In genomic region chr7:113197161-113197775, GRCm38 (mm10) we compare ENCODE assay signal across 10 mouse cellular contexts. TPM values are rescaled to one million over a fixed set of nuclear protein-coding genes. Genes with fewer than 3 reads are reported as not detected.
DNase-seq lines count a peak whose midpoint lies in the region; ATAC-seq and TF ChIP-seq lines count a peak whose summit lies in the region.
"Had no signal": no experiment of that assay in that cellular context is flagged by ENCODE, and none has a peak within 500 bp of the region (broad histone marks: within the 10 kb centered on the region; RNA-seq: fewer than 3 reads in every experiment).

No protein-coding gene starts in this region.

- H3K9ac ChIP-seq in liver, postnatal 0 days (replicated peaks) = no peak overlapping the region
- H3K9ac ChIP-seq in forebrain, embryonic 13.5 days = no peak overlapping the region
- no peak overlapping the region for H3K9ac ChIP-seq in forebrain, postnatal 0 days
- H3K9ac ChIP-seq: neural tube, embryonic 13.5 days had no signal

- H3K4me2 ChIP-seq in liver, postnatal 0 days (ENCODE audit: low read depth, low read length) = peak overlapping the region; percentile 53; the same call in 1 of the 2 replicates
- H3K4me2 ChIP-seq in forebrain, embryonic 13.5 days = no peak overlapping the region
- no peak overlapping the region for H3K4me2 ChIP-seq in forebrain, postnatal 0 days (ENCODE audit: low read depth)
- H3K4me2 ChIP-seq: neural tube, embryonic 13.5 days had no signal

- peaks cover 11% of the 10 kb centered on the region for H3K4me1 ChIP-seq in embryonic facial prominence, embryonic 10.5 days
- H3K4me1 ChIP-seq in liver, postnatal 0 days (ENCODE audit: insufficient read depth) = 0 out of 2 replicates have a peak, but pooled peaks cover 2% of the 10 kb centered on the region
- peaks cover 5% of the 10 kb centered on the region; the same call in 1 of the 2 replicates for H3K4me1 ChIP-seq in forebrain, embryonic 13.5 days
- H3K4me1 ChIP-seq in forebrain, postnatal 0 days (ENCODE audit: insufficient read depth) = no peaks in the 10 kb centered on the region

- peak; percentile 8 to 35 for DNase-seq in spleen, adult 18-20 months
- DNase-seq in spleen, adult 12 weeks (ENCODE audit: low spot score) = no peak
- peak; percentile 29 for DNase-seq in embryonic facial prominence, embryonic 10.5 days (ENCODE audit: low spot score)
- DNase-seq in liver, postnatal 0 days = peak; percentile 21
- peak; percentile 27 for DNase-seq in thymus, postnatal 14 days
- DNase-seq in forebrain, postnatal 0 days = no peak
- no peak for DNase-seq in left cerebral cortex, postnatal 10 days (ENCODE audit: extremely low spot score in 1 of 2, low spot score in 2 of 2)
- DNase-seq: heart, postnatal 36 days had no signal

- peak; percentile 56 for ATAC-seq in liver, postnatal 0 days
- ATAC-seq in forebrain, embryonic 13.5 days = no peak
- no peak for ATAC-seq in forebrain, postnatal 0 days

- H3K4me3 ChIP-seq in embryonic facial prominence, embryonic 10.5 days = no peak overlapping the region
- no peak overlapping the region for H3K4me3 ChIP-seq in liver, postnatal 0 days (ENCODE audit: low read depth, low read length)
- H3K4me3 ChIP-seq in forebrain, embryonic 13.5 days = no peak overlapping the region
- no peak overlapping the region for H3K4me3 ChIP-seq in forebrain, postnatal 0 days (ENCODE audit: low read depth, low read length)
- H3K4me3 ChIP-seq: neural tube, embryonic 13.5 days had no signal

- peaks cover 11% of the 10 kb centered on the region for H3K27me3 ChIP-seq in embryonic facial prominence, embryonic 10.5 days (replicated peaks; ENCODE audit: low read depth, poor library complexity, severe bottlenecking)
- 0 out of 2 replicates have a peak, but pooled peaks cover under 1% of the 10 kb centered on the region for H3K27me3 ChIP-seq in liver, postnatal 0 days (ENCODE audit: insufficient read depth, low read length)
- H3K27me3 ChIP-seq in forebrain, embryonic 13.5 days = 0 out of 2 replicates have a peak, but pooled peaks cover 3% of the 10 kb centered on the region
- no peaks in the 10 kb centered on the region for H3K27me3 ChIP-seq in forebrain, postnatal 0 days (ENCODE audit: insufficient read depth, low read length)

- no peak for TF ChIP-seq CTCF in liver, postnatal 0 days (IDR thresholded peaks at IDR 0.05; ENCODE audit: low read depth)
- TF ChIP-seq CTCF in forebrain, postnatal 0 days (IDR thresholded peaks at IDR 0.05; ENCODE audit: low read depth) = no peak

- H3K9me3 ChIP-seq in embryonic facial prominence, embryonic 10.5 days = no peaks in the 10 kb centered on the region
- H3K9me3 ChIP-seq in liver, postnatal 0 days (ENCODE audit: low read length) = no peaks in the 10 kb centered on the region
- H3K9me3 ChIP-seq in forebrain, embryonic 13.5 days (replicated peaks) = no peaks in the 10 kb centered on the region
- H3K9me3 ChIP-seq in forebrain, postnatal 0 days (ENCODE audit: low read length) = no peaks in the 10 kb centered on the region
- H3K9me3 ChIP-seq: neural tube, embryonic 13.5 days had no signal

- WGBS in embryonic facial prominence, embryonic 10.5 days = 51% methylated on average over 10 of the region's 10 CpGs
- 15% methylated on average over 10 of the region's 10 CpGs for WGBS in liver, postnatal 0 days (ENCODE audit: insufficient replicate concordance)
- 61% methylated on average over 10 of the region's 10 CpGs for whole genome bisulfite sequencing in forebrain, embryonic 13.5 days
- 50% methylated on average over 10 of the region's 10 CpGs for WGBS in forebrain, postnatal 0 days

- H3K36me3 ChIP-seq in embryonic facial prominence, embryonic 10.5 days (replicated peaks) = no peaks in the 10 kb centered on the region
- H3K36me3 ChIP-seq in liver, postnatal 0 days (replicated peaks; ENCODE audit: insufficient read depth, low read length) = no peaks in the 10 kb centered on the region
- H3K36me3 ChIP-seq in forebrain, embryonic 13.5 days (ENCODE audit: poor library complexity, severe bottlenecking) = no peaks in the 10 kb centered on the region
- H3K36me3 ChIP-seq in forebrain, postnatal 0 days (ENCODE audit: insufficient read depth) = no peaks in the 10 kb centered on the region
- H3K36me3 ChIP-seq: neural tube, embryonic 13.5 days had no signal

- no peak overlapping the region for H3K27ac ChIP-seq in embryonic facial prominence, embryonic 10.5 days (replicated peaks)
- H3K27ac ChIP-seq in liver, postnatal 0 days (ENCODE audit: low read depth) = no peak overlapping the region
- H3K27ac ChIP-seq in forebrain, embryonic 13.5 days = no peak overlapping the region
- H3K27ac ChIP-seq in forebrain, postnatal 0 days (ENCODE audit: low read depth, low read length) = no peak overlapping the region
- H3K27ac ChIP-seq: neural tube, embryonic 13.5 days had no signal

- intact Hi-C loops in left cerebral cortex, postnatal 10 days (cut with DNase I) = no loop called here

- TF ChIP-seq EP300 in liver, postnatal 0 days (IDR thresholded peaks at IDR 0.05; ENCODE audit: low read depth) = no peak

RNA-seq across cellular contexts. Expression of gene Arntl, which starts 10.0 kb away (rescaled TPM):
- 8.0 and 8.5 TPM in 2 replicates for polyA plus RNA-seq in embryonic facial prominence, embryonic 10.5 days (2016; fragmentation: Nextera tagmentation; extraction: Ambion mirVana)
- 7.0 and 8.9 TPM in 2 replicates for polyA plus RNA-seq in liver, postnatal 0 days (2015; fragmentation: Nextera tagmentation; extraction: Ambion mirVana)
- polyA plus RNA-seq in forebrain, embryonic 13.5 days (2015; fragmentation: Nextera tagmentation; extraction: Ambion mirVana) = 9.5 and 10.1 TPM in 2 replicates
- 31.2 and 32.4 TPM in 2 replicates for total RNA-seq in forebrain, postnatal 0 days (2014; rRNA removed)
- polyA plus RNA-seq in forebrain, postnatal 0 days (2015; fragmentation: Nextera tagmentation; extraction: Ambion mirVana) = 18.3 and 20.7 TPM in 2 replicates
- 10 to 100 TPM; 26.5 to 28.9 TPM for total RNA-seq in left cerebral cortex, postnatal 10 days (2021)

Comparison
In these comparisons a context has a peak if more than half of its experiments do, and no peak if none do; other contexts are left out.
1. DNase-seq: peak in spleen, adult 18-20 months (2 of 2), embryonic facial prominence, embryonic 10.5 days (single experiment), liver, postnatal 0 days (single experiment) and thymus, postnatal 14 days (single experiment); none in spleen, adult 12 weeks (single experiment), forebrain, postnatal 0 days (single experiment) and left cerebral cortex, postnatal 10 days (0 of 2).